Mouse (Mus musculus) hematopoietic stem cell, adult 5-6 weeks (primary cell): Measurements from ENCODE around the gene Olfr94. TPM values are rescaled to one million over a fixed set of nuclear protein-coding genes. Genes with fewer than 3 reads are reported as not detected.
"Not testable (repeated sequence)": the region's sequence is repeated elsewhere in the genome, so short reads cannot be mapped to it uniquely, and the experiment has no call there.

ENCODE experiments used
- ATAC-seq, 2 experiments: fragments of 125-278 bp in 1 of 2; replicated peaks in 1 of 2; 2 replicates each; pipeline ENCODE4 v1.8.0; 2016 to 2017; ENCODE audit warnings: inconsistent platforms in 2 of 2, mild to moderate bottlenecking in 2 of 2, moderate number of reproducible peaks in 2 of 2, low read depth in 1 of 2, moderate TSS enrichment in 1 of 2; ENCODE audit not compliant: low FRiP score in 2 of 2, poor library complexity in 2 of 2, severe bottlenecking in 2 of 2, insufficient read depth in 1 of 2, low TSS enrichment in 1 of 2
- total RNA-seq: library from RNA; stranded (forward); fragments of 172-1452, 232-1000 nt; gene quantifications from 2 replicates; pipeline ENCODE4 v1.2.3, GENCODE M21; 2017

The Olfr94 gene
- total RNA-seq = not detected in 2 replicates

GRCm38 (mm10) chr17:37200894-37201293, at the start of gene Olfr94:
Olfr94 (minus strand) TSS chr17:37200994.
- no peak for ATAC-seq

GRCm38 (mm10) chr17:37250544-37250943, 49.8 kb upstream of the Olfr94 start:
- ATAC-seq = peak; percentile 58 to 79

- ATAC-seq = no peak
These were observed 48.7 kb upstream of the Olfr94 start for GRCm38 (mm10) chr17:37249460-37249859.

GRCm38 (mm10) chr17:37246715-37247114, 45.9 kb upstream of the Olfr94 start:
- ATAC-seq = peak; percentile 97 to 98

- no peak for ATAC-seq
These were observed 41.4 kb upstream of the Olfr94 start for GRCm38 (mm10) chr17:37242198-37242597.

- ATAC-seq = not testable (repeated sequence)
These were observed 36.4 kb upstream of the Olfr94 start, which contains the start of gene Olfr97 for GRCm38 (mm10) chr17:37237230-37237629. Olfr97 (minus strand) TSS chr17:37237330.

- no peak; a peak in 1 of 4 replicates for ATAC-seq
These were observed 21.1 kb upstream of the Olfr94 start for GRCm38 (mm10) chr17:37221879-37222278.

- ATAC-seq = no peak
These were observed 19.1 kb upstream of the Olfr94 start, which contains the start of gene Olfr96 for GRCm38 (mm10) chr17:37219846-37220245. Olfr96 (plus strand) TSS chr17:37220146.

GRCm38 (mm10) chr17:37218486-37218885, 17.7 kb upstream of the Olfr94 start:
- ATAC-seq = no peak

- no peak for ATAC-seq
These were observed 12.2 kb upstream of the Olfr94 start, which contains the start of gene Olfr95 for GRCm38 (mm10) chr17:37213018-37213417. Olfr95 (minus strand) TSS chr17:37213118.

GRCm38 (mm10) chr17:37210884-37211768, 10.3 kb upstream of the Olfr94 start:
- ATAC-seq = peak; percentile 56 to 68

GRCm38 (mm10) chr17:37203917-37204236, 3.1 kb upstream of the Olfr94 start:
- ATAC-seq = peak in 1 of 2 experiments; percentile 11; a peak in 1 of 4 replicates

- peak; percentile 95 to 99 for ATAC-seq
These were observed 2.6 kb upstream of the Olfr94 start for GRCm38 (mm10) chr17:37203206-37203916.

GRCm38 (mm10) chr17:37196845-37197724, 3.7 kb downstream of the Olfr94 start:
- ATAC-seq = peak; percentile 60 to 71

- no peak for ATAC-seq
These were observed 6.0 kb downstream of the Olfr94 start for GRCm38 (mm10) chr17:37194782-37195181.

GRCm38 (mm10) chr17:37193656-37194055, 7.1 kb downstream of the Olfr94 start, which contains the start of gene Ubd:
Ubd (plus strand) TSS chr17:37193892.
- ATAC-seq = no peak

- ATAC-seq = no peak
These were observed 7.8 kb downstream of the Olfr94 start for GRCm38 (mm10) chr17:37193032-37193431.
